9 mouse cellular contexts compared by ENCODE assay signal in the genomic region with DNA sequence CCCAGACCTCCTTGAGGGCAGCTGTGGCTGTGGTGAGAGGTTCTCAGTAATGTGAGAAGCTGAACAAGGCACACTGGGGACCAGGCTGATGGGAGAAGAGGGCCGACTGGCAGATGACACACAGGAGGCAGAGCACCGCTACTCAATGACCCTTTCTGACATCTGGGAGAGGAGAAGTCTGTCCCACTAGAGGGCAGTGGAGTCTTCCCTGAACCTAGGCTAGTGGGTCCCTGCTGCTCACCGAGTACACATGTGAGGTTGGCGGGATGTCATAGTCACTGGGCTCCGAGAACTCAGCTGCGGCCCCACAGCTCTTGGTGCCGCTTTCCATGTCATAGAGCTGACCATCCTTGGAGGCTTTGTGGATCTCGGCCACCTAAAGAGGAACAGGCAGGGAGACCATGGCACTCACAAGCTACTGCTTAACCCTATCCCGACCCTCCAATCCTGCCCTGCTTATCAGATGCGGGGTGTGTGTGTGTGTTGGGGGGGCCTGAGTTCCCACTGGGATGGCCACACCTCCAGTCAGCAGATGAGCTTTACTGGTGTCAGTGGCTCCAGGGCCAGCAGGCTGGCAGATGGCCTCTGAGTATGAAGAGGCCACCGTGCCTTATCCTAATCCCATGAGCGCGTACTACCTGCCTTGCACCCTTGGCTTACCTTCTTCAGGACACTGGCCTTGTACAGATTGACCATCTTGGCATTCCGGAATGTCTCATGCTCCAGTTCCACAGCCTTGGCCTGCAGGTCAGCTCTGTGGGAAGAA. TPM values are rescaled to one million over a fixed set of nuclear protein-coding genes. Genes with fewer than 3 reads are reported as not detected.
A peak's percentile ranks its signal among the peaks of the same experiment; 100 is the strongest.
DNase-seq lines count a peak whose midpoint lies in the region; ATAC-seq lines count a peak whose summit lies in the region.
"Had no signal": no experiment of that assay in that cellular context is flagged by ENCODE, and none has a peak within 500 bp of the region (broad histone marks: within the 10 kb centered on the region; RNA-seq: fewer than 3 reads in every experiment).

No protein-coding gene starts in this region.

- DNase-seq in embryonic facial prominence, embryonic 11.5 days (ENCODE audit: low spot score): peak; percentile 38
- no peak for DNase-seq in embryonic facial prominence, embryonic 10.5 days (ENCODE audit: low spot score)
- peak; percentile 36 for DNase-seq in lung, postnatal 10 days
- DNase-seq in lung, postnatal 25 days (ENCODE audit: low spot score): no peak
- DNase-seq in thymus, postnatal 14 days: peak; percentile 82
- DNase-seq in ovary, postnatal 14 days (ENCODE audit: low spot score): no peak
- DNase-seq in gastrocnemius, postnatal 36 days: no peak

- intact Hi-C loops in gastrocnemius, postnatal 36 days (cut with DNase I): no loop called here

- H3K9me3 ChIP-seq in embryonic facial prominence, embryonic 11.5 days (replicated peaks; ENCODE audit: control insufficient read depth, low read length): no peaks in the 10 kb centered on the region
- no peaks in the 10 kb centered on the region for H3K9me3 ChIP-seq in embryonic facial prominence, embryonic 10.5 days
- H3K9me3 ChIP-seq: lung, embryonic 15.5 days had no signal

- 75% methylated on average over 14 of the region's 14 CpGs for whole genome bisulfite sequencing in embryonic facial prominence, embryonic 11.5 days
- WGBS in embryonic facial prominence, embryonic 10.5 days: 69% methylated on average over 14 of the region's 14 CpGs

- H3K9ac ChIP-seq in embryonic facial prominence, embryonic 11.5 days (replicated peaks; ENCODE audit: low read length): no peak overlapping the region
- H3K9ac ChIP-seq: lung, embryonic 15.5 days had no signal

- no peak for ATAC-seq in embryonic facial prominence, embryonic 11.5 days (replicated peaks; ENCODE audit: insufficient number of reproducible peaks, low FRiP score, low TSS enrichment, low read depth)
- peak; percentile 27 to 42; a peak in 1 of 4 replicates for ATAC-seq in hematopoietic stem cell, adult 5-6 weeks (replicated peaks in 1 of 2; ENCODE audit: insufficient read depth in 1 of 2, low FRiP score in 2 of 2, low TSS enrichment in 1 of 2, low read depth in 1 of 2, poor library complexity in 2 of 2, severe bottlenecking in 2 of 2)

- H3K4me3 ChIP-seq in embryonic facial prominence, embryonic 11.5 days (ENCODE audit: low read depth, low read length): no peak overlapping the region
- H3K4me3 ChIP-seq in embryonic facial prominence, embryonic 10.5 days: no peak overlapping the region
- H3K4me3 ChIP-seq: lung, embryonic 15.5 days had no signal

- no peak overlapping the region for H3K4me2 ChIP-seq in embryonic facial prominence, embryonic 11.5 days (ENCODE audit: low read depth, low read length)
- H3K4me2 ChIP-seq: lung, embryonic 15.5 days had no signal

- H3K4me1 ChIP-seq in embryonic facial prominence, embryonic 11.5 days (ENCODE audit: control insufficient read depth, insufficient read depth, low read length): no peaks in the 10 kb centered on the region; the same call in 1 of the 2 replicates
- H3K4me1 ChIP-seq in embryonic facial prominence, embryonic 10.5 days: peaks cover 31% of the 10 kb centered on the region

- H3K27me3 ChIP-seq in embryonic facial prominence, embryonic 11.5 days (ENCODE audit: control insufficient read depth, insufficient read depth, low read length): no peaks in the 10 kb centered on the region
- H3K27me3 ChIP-seq in embryonic facial prominence, embryonic 10.5 days (replicated peaks; ENCODE audit: low read depth, poor library complexity, severe bottlenecking): no peaks in the 10 kb centered on the region
- H3K27me3 ChIP-seq: lung, embryonic 15.5 days had no signal

- no peak overlapping the region for H3K27ac ChIP-seq in embryonic facial prominence, embryonic 11.5 days (replicated peaks; ENCODE audit: low read depth, low read length)
- H3K27ac ChIP-seq in embryonic facial prominence, embryonic 10.5 days (replicated peaks): no peak overlapping the region; the same call in 1 of the 2 replicates
- H3K27ac ChIP-seq: lung, embryonic 15.5 days had no signal

- H3K36me3 ChIP-seq in embryonic facial prominence, embryonic 11.5 days (replicated peaks; ENCODE audit: control insufficient read depth, insufficient read depth, low read depth, low read length): no peaks in the 10 kb centered on the region
- H3K36me3 ChIP-seq in embryonic facial prominence, embryonic 10.5 days (replicated peaks): peaks cover 64% of the 10 kb centered on the region

RNA-seq across cellular contexts. Expression of gene Smim5, which starts 4.8 kb away (rescaled TPM):
- polyA plus RNA-seq in embryonic facial prominence, embryonic 11.5 days (2014; fragmentation: Nextera tagmentation; extraction: Ambion mirVana): 1.1 and 1.4 TPM in 2 replicates
- 1.5 and 1.8 TPM in 2 replicates for polyA plus RNA-seq in embryonic facial prominence, embryonic 10.5 days (2016; fragmentation: Nextera tagmentation; extraction: Ambion mirVana)
- total RNA-seq in hematopoietic stem cell, adult 5-6 weeks (2017): 7.3 and 32.0 TPM in 2 replicates
- total RNA-seq in gastrocnemius, postnatal 36 days (2021): under 1 TPM; 0.46 to 0.84 TPM

RNA-seq across cellular contexts. Expression of gene Smim6, which starts 16.9 kb away (rescaled TPM):
- 0.21 TPM in 1 of 2 replicates, not detected in the other for polyA plus RNA-seq in embryonic facial prominence, embryonic 11.5 days (2014; fragmentation: Nextera tagmentation; extraction: Ambion mirVana)
- polyA plus RNA-seq in embryonic facial prominence, embryonic 10.5 days (2016; fragmentation: Nextera tagmentation; extraction: Ambion mirVana): 1.1 and 1.6 TPM in 2 replicates
- 3.8 and 6.6 TPM in 2 replicates for total RNA-seq in hematopoietic stem cell, adult 5-6 weeks (2017)
- total RNA-seq in gastrocnemius, postnatal 36 days (2021): not detected

RNA-seq across cellular contexts. Expression of gene Myo15b, which starts 36.7 kb away (rescaled TPM):
- polyA plus RNA-seq in embryonic facial prominence, embryonic 11.5 days (2014; fragmentation: Nextera tagmentation; extraction: Ambion mirVana): 0.07 and 0.31 TPM in 2 replicates
- 0.07 and 0.16 TPM in 2 replicates for polyA plus RNA-seq in embryonic facial prominence, embryonic 10.5 days (2016; fragmentation: Nextera tagmentation; extraction: Ambion mirVana)
- total RNA-seq in hematopoietic stem cell, adult 5-6 weeks (2017): 0.60 and 0.75 TPM in 2 replicates
- total RNA-seq in gastrocnemius, postnatal 36 days (2021): not detected

RNA-seq across cellular contexts. Expression of gene Sap30bp, which starts 38.1 kb away (rescaled TPM):
- polyA plus RNA-seq in embryonic facial prominence, embryonic 11.5 days (2014; fragmentation: Nextera tagmentation; extraction: Ambion mirVana): 49.8 and 59.4 TPM in 2 replicates
- 48.4 and 50.8 TPM in 2 replicates for polyA plus RNA-seq in embryonic facial prominence, embryonic 10.5 days (2016; fragmentation: Nextera tagmentation; extraction: Ambion mirVana)
- 116 and 170 TPM in 2 replicates for total RNA-seq in hematopoietic stem cell, adult 5-6 weeks (2017)
- 10 to 100 TPM; 11.5 to 11.6 TPM for total RNA-seq in gastrocnemius, postnatal 36 days (2021)

RNA-seq across cellular contexts. Expression of gene Recql5, which starts 38.3 kb away (rescaled TPM):
- polyA plus RNA-seq in embryonic facial prominence, embryonic 11.5 days (2014; fragmentation: Nextera tagmentation; extraction: Ambion mirVana): 14.2 and 15.3 TPM in 2 replicates
- 27.9 and 30.7 TPM in 2 replicates for polyA plus RNA-seq in embryonic facial prominence, embryonic 10.5 days (2016; fragmentation: Nextera tagmentation; extraction: Ambion mirVana)
- 13.6 and 14.8 TPM in 2 replicates for total RNA-seq in hematopoietic stem cell, adult 5-6 weeks (2017)
- 1 to 10 TPM; 4.5 to 6.9 TPM for total RNA-seq in gastrocnemius, postnatal 36 days (2021)

Comparison
In these comparisons a context has a peak if more than half of its experiments do, and no peak if none do; other contexts are left out.
1. DNase-seq: peak in embryonic facial prominence, embryonic 11.5 days (single experiment), lung, postnatal 10 days (single experiment) and thymus, postnatal 14 days (single experiment); none in embryonic facial prominence, embryonic 10.5 days (single experiment), lung, postnatal 25 days (single experiment), ovary, postnatal 14 days (single experiment) and gastrocnemius, postnatal 36 days (0 of 2).